Mouse (Mus musculus): ENCODE results near the gene Lrmp. TPM values are rescaled to one million over a fixed set of nuclear protein-coding genes. Genes with fewer than 3 reads are reported as not detected.

Gene Lrmp
- total and polyA plus RNA-seq, 3 experiments: 64.3 to 70.1 TPM; not detected in 1

- Histone ChIP-seq H3K36me3 (ENCODE audit: control insufficient read depth in 1 of 2, insufficient read depth in 2 of 2, low read length in 2 of 2) (no peaks in the 10 kb centered on the region), H3K4me3 (ENCODE audit: control insufficient read depth in 1 of 2, insufficient read depth in 1 of 2, low read depth in 2 of 2, low read length in 2 of 2) (no peak overlapping the region), H3K9ac (ENCODE audit: control insufficient read depth, low read depth, low read length, poor library complexity, severe bottlenecking) (no peak overlapping the region), H3K9me3 (replicated peaks; ENCODE audit: insufficient read depth, low read length) (no peaks in the 10 kb centered on the region), H3K79me2 (ENCODE audit: control insufficient read depth, insufficient read depth, low read length, poor library complexity) (no peaks in the 10 kb centered on the region), H3K27ac (ENCODE audit: control insufficient read depth, low read depth, low read length) (no peak overlapping the region), H3K4me1 (ENCODE audit: control insufficient read depth in 1 of 2, insufficient read depth in 2 of 2, low read length in 2 of 2) (no peaks in the 10 kb centered on the region), H3K27me3 (ENCODE audit: control insufficient read depth in 1 of 2, insufficient read depth in 2 of 2, low read length in 2 of 2) (peaks cover 0 to 5% of the 10 kb centered on the region in 2 experiments; a peak in 2 of 4 replicates)
- DNase-seq (ENCODE audit: low read depth, low spot score): no peak
- no peak for TF ChIP-seq ETS1 (IDR thresholded peaks at IDR 0.05; ENCODE audit: low read depth, low read length)
- TF ChIP-seq E2F4 (IDR thresholded peaks at IDR 0.05; ENCODE audit: borderline replicate concordance, low read depth, low read length): no peak
- no peak for TF ChIP-seq USF2 (IDR thresholded peaks at IDR 0.05; ENCODE audit: borderline replicate concordance in 1 of 2, insufficient read depth in 1 of 2, low read depth in 1 of 2, low read length in 2 of 2)
- TF ChIP-seq BHLHE40 (IDR thresholded peaks at IDR 0.05; ENCODE audit: borderline replicate concordance, low read depth, low read length): no peak
- no peak for TF ChIP-seq POLR2A (IDR thresholded peaks at IDR 0.05; ENCODE audit: control insufficient read depth in 1 of 2, insufficient read depth in 1 of 2, low read depth in 1 of 2, low read length in 2 of 2, poor library complexity in 1 of 2)
- TF ChIP-seq TCF12 (IDR thresholded peaks at IDR 0.05; ENCODE audit: low read depth, low read length): no peak
- no peak for TF ChIP-seq MXI1 (IDR thresholded peaks at IDR 0.05; ENCODE audit: low read depth, low read length)
- no peak for TF ChIP-seq RAD21 (IDR thresholded peaks at IDR 0.05; ENCODE audit: low read depth, low read length)
- no peak for TF ChIP-seq ZMIZ1 (IDR thresholded peaks at IDR 0.05; ENCODE audit: low read depth, low read length)
- TF ChIP-seq EP300 (IDR thresholded peaks at IDR 0.05; ENCODE audit: low read depth in 1 of 2, low read length in 2 of 2): no peak
- TF ChIP-seq GABPA (IDR thresholded peaks at IDR 0.05; ENCODE audit: low read depth, low read length): no peak
- TF ChIP-seq CHD2 (IDR thresholded peaks at IDR 0.05; ENCODE audit: low read length): no peak
- TF ChIP-seq KAT2A (conservative IDR thresholded peaks at IDR 0.05; ENCODE audit: low read depth, low read length): no peak
- no peak for TF ChIP-seq ZC3H11A (IDR thresholded peaks at IDR 0.05; ENCODE audit: low read depth, low read length)
- TF ChIP-seq MYC (IDR thresholded peaks at IDR 0.05; ENCODE audit: low read depth, low read length): no peak
Measured at GRCm38 (mm10) chr6:145079087-145079759, 36.2 kb upstream of the Lrmp start.

GRCm38 (mm10) chr6:145081721-145082120, 33.7 kb upstream of the Lrmp start:
- no peak for DNase-seq (ENCODE audit: low read depth, low spot score)
- TF ChIP-seq NRF1 (IDR thresholded peaks at IDR 0.05; ENCODE audit: insufficient read depth, low read depth, low read length, poor library complexity, severe bottlenecking) (no peak), USF2 (IDR thresholded peaks at IDR 0.05; ENCODE audit: borderline replicate concordance in 1 of 2, insufficient read depth in 1 of 2, low read depth in 1 of 2, low read length in 2 of 2) (no peak), CHD2 (IDR thresholded peaks at IDR 0.05; ENCODE audit: low read length) (no peak), BHLHE40 (IDR thresholded peaks at IDR 0.05; ENCODE audit: borderline replicate concordance, low read depth, low read length) (no peak), CTCF (IDR thresholded peaks at IDR 0.05 in 2 of 3, conservative IDR thresholded peaks at IDR 0.05 in 1 of 3; ENCODE audit: control insufficient read depth in 1 of 3, insufficient read depth in 1 of 3, low read depth in 2 of 3, low read length in 3 of 3, poor library complexity in 1 of 3, severe bottlenecking in 1 of 3) (no peak), RAD21 (IDR thresholded peaks at IDR 0.05; ENCODE audit: low read depth, low read length) (no peak), E2F4 (IDR thresholded peaks at IDR 0.05; ENCODE audit: borderline replicate concordance, low read depth, low read length) (no peak), USF1 (IDR thresholded peaks at IDR 0.05; ENCODE audit: low read depth, low read length) (no peak), GABPA (IDR thresholded peaks at IDR 0.05; ENCODE audit: low read depth, low read length) (no peak), CHD1 (IDR thresholded peaks at IDR 0.05; ENCODE audit: low read depth, low read length) (no peak), ELF1 (IDR thresholded peaks at IDR 0.05; ENCODE audit: low read depth, low read length) (no peak), TCF12 (IDR thresholded peaks at IDR 0.05; ENCODE audit: low read depth, low read length) (no peak), ZC3H11A (IDR thresholded peaks at IDR 0.05; ENCODE audit: low read depth, low read length) (no peak), MAX (IDR thresholded peaks at IDR 0.05; ENCODE audit: low read length) (no peak), POLR2AphosphoS2 (IDR thresholded peaks at IDR 0.05; ENCODE audit: low read length) (no peak), TAL1 (IDR thresholded peaks at IDR 0.05; ENCODE audit: low read length) (no peak)

More at GRCm38 (mm10) chr6:145081721-145082120, 33.7 kb upstream of the Lrmp start:
- no peak overlapping the region for H3K9ac ChIP-seq (ENCODE audit: control insufficient read depth, low read depth, low read length, poor library complexity, severe bottlenecking)
- no peaks in the 10 kb centered on the region for H3K36me3 ChIP-seq (ENCODE audit: control insufficient read depth in 1 of 2, insufficient read depth in 2 of 2, low read length in 2 of 2)
- H3K4me3 ChIP-seq (ENCODE audit: control insufficient read depth in 1 of 2, insufficient read depth in 1 of 2, low read depth in 2 of 2, low read length in 2 of 2): no peak overlapping the region
- no peak overlapping the region for H3K27ac ChIP-seq (ENCODE audit: control insufficient read depth, low read depth, low read length)
- no peaks in the 10 kb centered on the region for H3K79me2 ChIP-seq (ENCODE audit: control insufficient read depth, insufficient read depth, low read length, poor library complexity)
- H3K9me3 ChIP-seq (replicated peaks; ENCODE audit: insufficient read depth, low read length): no peaks in the 10 kb centered on the region
- no peaks in the 10 kb centered on the region for H3K4me1 ChIP-seq (ENCODE audit: control insufficient read depth in 1 of 2, insufficient read depth in 2 of 2, low read length in 2 of 2)
- H3K27me3 ChIP-seq (ENCODE audit: control insufficient read depth in 1 of 2, insufficient read depth in 2 of 2, low read length in 2 of 2): peaks cover 0 to 7% of the 10 kb centered on the region in 2 experiments; a peak in 2 of 4 replicates

All from MEL (cell line).